Mouse (Mus musculus) gastrocnemius, postnatal 25 days (tissue): ENCODE data around the gene Mrpl3. TPM values are rescaled to one million over a fixed set of nuclear protein-coding genes. Genes with fewer than 3 reads are reported as not detected.

Source experiments
- total RNA-seq, 2 experiments: library from RNA; stranded (reverse); gene quantifications; 1 replicate in 1 of 2; 2 replicates in 1 of 2; pipeline ENCODE4 v1.2.3; 2021

Gene Mrpl3
- total RNA-seq, 2 experiments from 2014 or later: 75.9 to 83.7 TPM

Other genes starting within 250 kb of the Mrpl3 start
- 1 to 10 TPM; 4.2 to 4.9 TPM for gene Nudt16, start 78.6 kb downstream of the Mrpl3 start, total RNA-seq
- gene 1700080E11Rik, start 91.9 kb downstream of the Mrpl3 start, total RNA-seq: not detected